Mouse (Mus musculus): ENCODE measurements around the gene Pde6c.

Pde6c gene

GRCm38 (mm10) chr19:38132481-38132880, at the start of gene Pde6c:
TSS of gene Pde6c (plus strand) at chr19:38132781.
- no peak for DNase-seq (ENCODE audit: low spot score)

DNA sequence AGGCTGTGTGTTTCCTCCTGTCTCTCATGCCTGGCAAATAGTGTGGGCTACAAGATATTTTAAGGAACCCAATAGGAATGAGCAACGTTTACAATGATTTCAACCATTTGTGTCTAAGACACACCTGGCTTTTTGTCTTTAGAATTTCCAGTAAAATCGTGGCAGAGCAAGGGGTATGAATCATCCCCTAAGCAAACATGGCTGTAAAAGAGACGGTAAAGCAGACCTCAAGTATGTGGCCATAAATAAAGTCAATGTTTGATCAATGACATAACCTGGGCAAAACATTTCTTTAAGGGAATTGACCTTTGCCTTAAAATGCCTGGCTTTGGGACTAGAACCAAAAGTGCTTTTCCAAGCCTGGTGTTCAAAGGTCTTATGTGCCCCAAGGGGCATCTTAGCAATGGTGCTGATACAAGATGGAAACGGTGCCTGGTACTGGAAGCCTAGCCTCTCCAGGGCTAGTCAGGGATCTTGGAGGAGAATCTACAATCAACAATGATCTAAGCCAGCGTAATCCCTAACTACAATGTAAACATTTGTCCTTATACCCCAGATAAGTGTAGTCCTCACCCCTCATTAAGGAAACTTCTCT, 49.6 kb upstream of the Pde6c start:
- DNase-seq (ENCODE audit: low spot score) = no peak

DNA sequence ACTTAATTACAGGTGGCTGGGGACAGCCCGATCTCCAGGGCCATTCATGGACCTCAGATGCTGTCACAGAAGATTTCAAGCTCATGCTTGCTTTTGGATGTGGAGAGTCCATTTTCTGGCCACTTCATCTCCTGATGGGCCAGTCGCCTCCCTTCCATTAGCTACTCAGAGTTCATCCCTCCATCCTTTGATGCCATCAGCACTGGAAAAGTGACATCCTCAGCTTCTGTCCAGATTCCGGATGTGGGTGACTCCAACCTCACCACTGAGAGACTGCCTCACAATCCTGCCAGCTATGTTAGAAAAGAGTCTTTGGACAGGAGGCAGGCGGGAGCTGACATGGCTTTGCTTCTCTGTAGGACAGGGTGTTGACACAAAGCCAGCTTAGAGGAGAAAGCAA, 46.7 kb upstream of the Pde6c start:
- no peak for DNase-seq (ENCODE audit: low spot score)

GRCm38 (mm10) chr19:38086948-38087551, 45.5 kb upstream of the Pde6c start:
- DNase-seq (ENCODE audit: low spot score) = peak; percentile 18

GRCm38 (mm10) chr19:38089358-38089757, 43.2 kb upstream of the Pde6c start:
- DNase-seq (ENCODE audit: low spot score) = no peak

DNA sequence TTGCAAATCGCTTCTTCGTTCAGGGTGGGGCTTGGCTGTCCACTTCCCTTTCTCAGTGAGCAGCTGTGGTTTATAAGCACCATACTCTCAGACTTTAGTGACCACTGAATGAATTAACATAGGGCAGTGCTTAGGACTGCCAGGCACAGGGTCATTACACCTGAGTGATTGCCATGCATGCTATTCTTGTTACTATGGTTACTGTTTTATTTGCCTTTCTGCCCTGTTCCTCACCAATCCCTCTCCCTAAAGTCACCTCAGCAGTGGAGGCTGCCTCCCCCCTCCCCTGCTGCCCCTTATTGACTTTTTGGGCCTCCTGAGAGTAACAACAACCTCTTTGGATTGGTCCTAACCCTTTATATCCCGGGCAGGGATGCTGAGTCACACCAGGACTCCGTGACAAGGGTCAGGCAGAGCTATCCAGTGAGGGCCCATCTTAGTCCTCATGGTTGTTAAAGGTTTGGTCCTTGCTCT, 41.0 kb upstream of the Pde6c start:
- DNase-seq (ENCODE audit: low spot score) = no peak

DNA sequence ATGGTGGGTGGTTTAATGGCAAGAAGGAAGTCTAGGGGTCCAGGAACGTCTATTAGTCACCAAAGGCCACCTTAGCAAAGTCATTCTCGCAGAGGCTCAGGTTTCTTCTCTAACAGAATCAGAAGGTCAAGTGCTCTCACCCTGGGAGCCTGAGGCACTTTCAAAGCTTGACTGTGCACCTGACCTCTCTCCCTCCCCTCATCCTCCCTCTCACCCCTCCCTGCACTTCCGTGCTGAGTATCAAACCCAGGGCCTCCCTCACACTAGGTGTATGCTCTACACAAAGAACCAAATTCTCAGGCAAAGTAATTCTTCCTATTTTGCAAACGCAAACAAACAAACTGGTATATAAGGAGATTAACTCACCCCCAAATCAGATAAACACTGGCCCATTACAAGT, 36.4 kb upstream of the Pde6c start:
- DNase-seq (ENCODE audit: low spot score) = no peak

GRCm38 (mm10) chr19:38096858-38097758, 35.5 kb upstream of the Pde6c start, which contains the start of gene Ffar4:
TSS of gene Ffar4 (plus strand) at chr19:38097071.
- DNase-seq (ENCODE audit: low spot score) = no peak

DNA sequence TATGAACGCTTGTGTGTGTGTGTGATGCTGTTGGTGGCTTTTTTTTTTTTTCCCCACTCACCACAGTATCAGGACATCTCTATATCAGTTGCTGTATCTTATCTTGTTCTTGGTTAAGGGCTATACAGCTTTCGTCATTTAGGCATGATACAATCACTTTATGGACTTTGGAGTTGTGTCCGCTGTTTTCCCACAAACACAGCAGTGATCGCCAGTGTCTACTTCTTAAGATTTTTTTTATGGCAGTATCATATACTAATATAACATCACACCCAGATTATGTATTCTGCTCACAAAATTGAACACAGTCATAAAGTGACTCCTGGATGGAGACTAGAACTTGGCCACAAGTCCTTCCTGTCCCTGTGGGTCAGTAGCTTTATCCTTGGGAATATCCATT, 24.7 kb upstream of the Pde6c start:
- DNase-seq (ENCODE audit: low spot score) = no peak

DNA sequence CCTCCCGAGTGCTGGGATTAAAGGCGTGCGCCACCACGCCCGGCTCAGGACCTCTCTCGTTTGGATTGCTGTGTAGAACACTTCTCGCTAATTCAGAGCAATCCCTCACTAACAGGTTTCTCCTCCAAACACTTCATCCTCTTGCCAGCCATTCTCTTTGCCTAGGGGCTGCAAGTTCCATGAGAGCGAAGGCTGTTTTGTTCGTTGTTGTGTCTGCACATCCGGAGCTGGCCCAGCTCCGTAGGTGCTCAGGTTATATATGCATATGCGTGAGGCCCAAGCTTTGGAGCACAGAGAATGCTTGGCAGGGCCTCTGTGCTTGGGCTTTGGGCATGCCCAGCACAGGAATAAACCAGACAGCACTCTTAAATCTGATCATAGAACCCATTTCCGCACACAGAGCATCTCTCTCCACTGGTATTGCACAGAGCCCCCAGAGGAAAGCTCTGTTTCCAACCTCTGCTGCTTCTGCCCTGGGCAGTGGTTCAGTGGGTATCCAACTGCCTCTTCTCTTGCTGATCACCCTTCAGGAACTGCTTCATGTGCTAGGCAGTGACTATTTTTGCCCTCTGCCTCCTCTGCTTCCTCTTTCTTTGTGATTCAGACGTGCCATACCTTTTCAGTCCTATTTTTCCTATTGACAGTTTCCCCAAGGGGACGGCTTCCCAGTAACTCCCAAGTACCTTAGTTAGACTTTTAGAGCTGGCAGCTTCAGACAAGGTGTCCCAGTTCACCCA, 22.9 kb upstream of the Pde6c start:
- DNase-seq (ENCODE audit: low spot score) = no peak

GRCm38 (mm10) chr19:38111056-38111455, 21.5 kb upstream of the Pde6c start:
- no peak for DNase-seq (ENCODE audit: low spot score)

- no peak for DNase-seq (ENCODE audit: low spot score)
Measured at GRCm38 (mm10) chr19:38112575-38112974, 20.0 kb upstream of the Pde6c start.

- DNase-seq (ENCODE audit: low spot score) = no peak
Measured at GRCm38 (mm10) chr19:38114834-38115491, 17.6 kb upstream of the Pde6c start.

- DNase-seq (ENCODE audit: low spot score) = no peak
Measured at GRCm38 (mm10) chr19:38120123-38120760, 12.3 kb upstream of the Pde6c start.

DNA sequence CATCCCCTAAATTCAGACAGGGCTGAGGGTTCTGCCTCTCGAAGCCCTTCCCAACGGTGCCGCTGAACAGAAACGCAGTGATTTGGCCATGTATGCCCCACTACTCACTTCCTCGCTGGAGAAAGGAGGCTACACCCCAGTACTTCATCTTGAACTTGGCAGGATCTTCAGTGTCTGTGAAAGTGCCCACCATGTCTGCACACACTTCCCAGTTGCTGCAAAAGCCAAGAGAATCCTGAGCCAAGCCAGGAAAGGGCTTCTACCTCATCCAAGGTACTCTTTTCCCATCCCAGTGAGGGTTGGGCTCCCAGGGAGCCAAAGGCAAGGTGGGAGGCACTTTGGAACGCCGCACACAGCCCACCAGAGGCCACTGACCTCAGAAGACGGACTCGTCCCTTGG, 8.7 kb upstream of the Pde6c start:
- no peak for DNase-seq (ENCODE audit: low spot score)

- DNase-seq (ENCODE audit: low spot score) = peak; percentile 27
Measured at GRCm38 (mm10) chr19:38124401-38125218, 8.0 kb upstream of the Pde6c start.

DNA sequence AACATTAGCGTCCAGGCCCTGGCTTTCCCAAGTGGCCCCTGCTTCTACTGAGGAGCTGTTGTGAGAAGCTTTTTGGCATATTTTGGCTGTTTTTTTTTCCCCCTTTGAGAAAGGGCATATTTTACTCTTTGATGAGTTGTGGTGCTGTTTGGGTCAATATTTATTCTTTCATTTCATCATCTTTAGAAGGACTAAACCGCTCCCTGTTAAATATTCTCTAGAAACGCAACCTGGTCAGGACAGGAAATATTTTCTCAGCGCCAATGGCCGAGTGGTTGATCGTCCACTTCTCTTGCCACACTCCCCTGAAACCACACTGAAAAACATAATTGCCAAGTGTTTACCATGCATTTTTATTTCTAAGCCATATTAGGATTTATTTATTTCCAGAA, 7.4 kb upstream of the Pde6c start, which contains the start of gene Rbp4:
Gene Rbp4, minus strand, starts transcription at position 63 of the 392 bp plus-strand sequence.
- no peak for DNase-seq (ENCODE audit: low spot score)

DNA sequence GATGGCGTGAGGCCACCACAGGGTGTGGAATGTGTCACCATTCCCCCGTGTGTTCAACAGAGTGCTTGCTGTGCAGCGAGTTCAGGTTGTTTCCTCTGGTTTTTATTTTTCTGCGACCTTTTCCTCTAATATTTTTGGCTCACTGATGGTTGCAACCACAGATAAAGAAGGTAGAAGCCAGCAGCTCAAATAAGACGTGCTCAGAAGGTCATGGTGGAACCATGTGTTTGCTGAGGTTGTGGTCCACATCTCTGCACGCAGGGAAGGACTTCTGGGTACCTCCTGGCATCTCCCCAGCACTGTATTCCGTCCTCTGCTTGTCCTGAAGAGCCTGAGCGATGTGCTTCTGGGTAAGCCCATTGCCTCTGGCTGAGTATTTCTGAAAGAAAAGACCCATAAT, 5.9 kb upstream of the Pde6c start:
- no peak for DNase-seq (ENCODE audit: low spot score)

DNA sequence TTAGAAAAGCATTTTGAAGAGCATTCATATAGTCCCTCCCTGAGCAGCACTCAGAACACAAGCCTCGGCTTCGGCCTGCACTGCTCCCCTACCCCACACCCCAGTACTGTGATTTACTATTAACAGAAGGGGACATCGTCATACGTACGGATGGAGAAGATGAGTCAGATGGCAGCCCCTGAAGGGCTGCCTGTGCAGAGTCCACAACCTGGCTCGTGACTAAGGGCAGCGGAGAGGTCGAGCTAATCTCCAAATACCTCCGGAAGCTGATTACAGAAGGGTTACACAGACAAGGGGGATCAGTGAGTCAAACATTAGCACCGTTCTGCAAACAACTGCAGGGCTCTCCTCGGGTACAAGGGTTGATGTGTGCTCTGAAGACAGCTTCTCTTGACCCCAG, 1.4 kb downstream of the Pde6c start:
- no peak for DNase-seq (ENCODE audit: low spot score)

DNA sequence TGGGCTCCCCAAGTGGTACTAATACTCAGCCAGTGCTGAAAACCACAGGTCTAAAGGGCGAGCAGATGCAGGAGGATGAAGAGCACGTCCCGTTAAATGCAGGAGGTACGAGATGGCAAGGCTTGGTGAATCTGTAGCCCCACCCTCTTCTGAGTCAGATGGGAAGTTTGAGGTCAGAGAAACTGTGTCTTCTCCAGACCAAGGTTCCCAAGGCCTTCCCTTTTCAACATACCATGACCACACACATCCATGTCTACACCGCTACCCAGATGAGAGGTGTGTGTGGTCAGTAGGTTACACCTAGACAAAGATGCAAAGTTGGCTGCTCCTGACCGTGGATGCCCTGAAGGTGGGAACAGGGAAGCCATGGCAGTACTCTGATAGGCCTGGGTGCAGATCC, 2.2 kb downstream of the Pde6c start:
- no peak for DNase-seq (ENCODE audit: low spot score)
